Mouse (Mus musculus): Measurements from ENCODE around the gene 1700025C18Rik.

GRCm38 (mm10) chr2:165077055-165077454 lies 13.5 kb downstream of the 1700025C18Rik start:
- TF ChIP-seq POLR2A (IDR thresholded peaks at IDR 0.05; ENCODE audit: low read depth, low read length) (no peak), CTCF (IDR thresholded peaks at IDR 0.05; ENCODE audit: borderline replicate concordance, insufficient read depth, low read length) (no peak)

Data from embryonic fibroblast, embryonic 13.5 days (primary cell).